Mouse (Mus musculus) urinary bladder, adult 18-20 months (tissue): ENCODE measurements at regions not wholly inside any gene's neighbourhood (a gene's known extent, or its start where the extent isn't known, plus 50 kb on each side); places are given as distances from the start of the nearest gene placed in this dataset.

Experiments used
- DNase-seq, 2 experiments: peaks; one replicate each; pipeline ENCODE4 v3.0.0; 2022; ENCODE audit warnings: low spot score in 2 of 2, mixed read lengths in 2 of 2

DNA sequence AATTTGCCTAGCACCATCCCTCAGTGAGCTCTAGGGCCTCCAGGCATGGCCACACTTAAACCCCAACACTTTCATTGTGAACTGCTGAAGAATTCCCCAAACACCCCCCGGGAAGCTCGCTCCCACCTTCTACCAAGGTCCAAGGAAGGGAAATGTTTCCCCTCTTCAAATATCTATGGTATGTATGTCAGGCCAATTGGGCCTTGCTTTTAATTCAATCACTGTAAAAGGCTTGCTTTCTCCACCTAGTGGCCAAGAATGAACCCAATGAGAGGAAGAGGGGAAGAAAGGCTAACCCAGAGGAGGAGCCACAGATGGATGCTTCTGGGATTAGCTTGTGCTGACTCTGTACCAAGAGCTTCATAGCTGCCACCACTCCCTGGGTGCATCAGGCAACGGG lies 336.3 kb upstream of the Tgfbr2 start:
- no peak for DNase-seq

DNA sequence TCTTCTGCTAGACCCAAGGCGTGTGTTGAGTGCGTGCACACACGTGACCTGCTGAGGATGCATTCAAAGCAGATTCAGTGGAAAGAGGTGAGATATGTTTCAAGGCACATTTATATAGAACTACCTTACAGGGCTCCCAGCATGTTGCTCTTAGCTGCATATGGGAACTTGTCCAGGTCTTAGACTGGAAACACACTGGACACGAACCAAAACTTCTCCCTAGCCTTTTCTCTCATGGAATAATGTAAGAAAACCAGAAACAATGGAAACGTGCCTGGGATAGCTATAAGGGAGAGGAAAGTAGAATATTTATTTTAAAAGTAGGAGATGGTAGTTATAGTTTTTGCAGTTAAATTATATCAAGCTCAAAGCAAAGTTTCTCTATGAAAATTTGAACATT lies 332.6 kb upstream of the Tgfbr2 start:
- DNase-seq: no peak

DNA sequence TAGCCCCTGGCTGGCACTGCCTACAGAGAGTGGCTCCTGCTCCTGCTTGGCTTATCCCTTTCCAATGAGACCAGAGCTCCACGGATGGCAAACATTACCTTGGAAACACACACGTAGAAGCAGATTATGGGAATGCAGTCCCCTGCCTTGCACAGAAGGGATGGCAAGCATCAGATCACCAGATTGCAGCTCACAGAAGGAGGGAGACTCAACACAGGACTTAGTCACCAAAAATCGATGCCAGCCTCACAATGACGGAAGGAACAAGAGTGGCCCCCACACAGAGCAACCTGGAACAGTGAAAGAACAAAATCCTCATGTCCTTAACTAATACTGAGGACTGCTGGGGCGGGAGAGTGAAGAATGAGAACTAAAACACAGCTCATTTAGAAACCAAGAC lies 327.7 kb upstream of the Tgfbr2 start:
- DNase-seq: no peak

DNA sequence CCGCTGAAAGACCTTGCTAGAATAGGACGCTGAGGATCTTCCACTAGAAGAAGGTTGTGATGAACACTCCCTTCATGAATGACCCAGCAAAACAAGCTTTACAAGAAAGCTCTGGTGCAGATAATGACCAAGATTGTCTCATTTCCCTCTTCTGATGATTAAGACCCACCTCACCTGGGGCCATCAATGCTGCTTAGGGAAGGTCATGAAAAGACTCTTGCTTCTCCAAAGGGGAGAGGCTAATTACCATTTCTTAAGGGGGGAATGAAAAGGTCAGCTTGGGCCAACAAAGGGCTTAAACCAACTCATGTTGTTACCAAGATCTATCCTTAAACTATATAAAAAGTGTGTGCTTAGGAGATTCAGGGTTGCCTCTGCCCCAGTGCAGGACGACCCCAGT lies 325.8 kb upstream of the Tgfbr2 start:
- DNase-seq: no peak

DNA sequence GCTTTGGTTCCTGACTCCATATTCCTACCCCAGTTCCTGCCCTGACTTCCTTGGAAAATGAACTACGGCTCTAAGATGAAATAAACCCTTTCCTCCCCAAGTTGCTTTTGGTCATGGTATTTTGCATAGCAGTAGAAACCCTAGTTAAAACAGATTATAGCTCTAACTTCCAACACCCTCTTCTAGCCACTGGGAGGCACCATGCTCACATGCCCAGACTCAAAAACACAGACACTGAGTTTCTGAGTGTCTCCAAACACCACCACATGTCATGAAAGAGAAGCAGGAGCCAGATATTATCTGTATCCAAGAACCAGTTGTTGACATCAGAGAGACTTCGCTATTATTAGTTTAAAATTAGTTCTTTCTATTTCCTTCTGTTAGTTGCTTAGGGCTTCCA lies 316.1 kb upstream of the Tgfbr2 start:
- DNase-seq: no peak

DNA sequence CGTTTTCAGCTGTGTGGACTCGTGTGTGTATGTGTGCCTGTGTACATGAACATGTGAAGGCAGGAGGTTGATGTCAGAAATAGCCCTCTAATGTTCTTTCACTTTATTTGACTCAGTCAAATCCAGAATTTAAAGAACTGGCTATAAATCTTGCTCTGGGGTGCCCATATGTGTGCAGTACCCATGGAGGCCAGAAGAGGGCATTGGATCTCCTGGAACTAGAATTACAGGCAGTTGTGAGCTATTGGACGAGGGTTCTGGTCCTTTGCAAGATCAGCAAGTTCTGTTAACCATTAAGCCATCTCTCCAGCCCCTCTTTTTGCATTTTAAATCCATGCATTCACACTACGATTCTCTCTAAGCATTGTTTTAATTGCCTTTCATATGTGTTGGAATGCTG lies 314.6 kb upstream of the Tgfbr2 start:
- no peak for DNase-seq

DNA sequence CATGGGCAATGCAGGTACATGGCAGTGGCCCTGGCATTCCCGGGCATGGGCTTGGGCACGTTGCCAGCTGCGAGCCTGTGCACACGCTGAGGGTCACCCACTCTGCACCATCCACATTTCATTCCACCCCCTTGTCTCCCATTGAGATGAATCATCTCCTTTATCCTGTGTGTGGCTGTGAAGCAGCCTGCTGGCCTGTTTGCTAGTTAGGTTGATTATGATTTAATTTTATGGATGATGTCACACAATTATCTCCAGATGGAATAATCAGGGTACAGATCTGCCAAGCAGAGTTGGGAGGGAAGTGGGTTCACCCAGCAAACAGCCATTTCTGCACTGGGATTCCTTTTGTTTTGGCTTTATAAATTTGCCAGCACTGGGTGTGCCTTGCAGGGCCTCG lies 314.1 kb upstream of the Tgfbr2 start:
- no peak for DNase-seq

DNA sequence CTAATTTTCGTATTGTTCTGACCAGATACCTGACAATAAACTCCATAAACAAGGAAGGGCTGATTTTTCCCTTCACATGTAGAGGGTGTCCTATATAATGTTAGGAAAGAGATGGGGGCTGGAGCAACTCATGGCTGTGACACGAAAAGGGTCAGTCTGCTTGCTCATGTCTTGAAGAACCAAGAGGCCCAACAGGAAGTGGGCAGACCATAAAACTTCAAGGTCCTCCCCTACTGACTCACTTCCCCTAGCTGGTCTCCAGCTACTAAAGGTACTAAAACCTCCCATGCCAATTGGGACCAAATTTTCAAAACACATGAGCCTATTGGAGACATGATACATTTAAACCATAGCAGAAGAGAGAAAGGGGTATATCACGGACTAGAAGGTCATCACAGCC lies 302.1 kb upstream of the Tgfbr2 start:
- no peak for DNase-seq

DNA sequence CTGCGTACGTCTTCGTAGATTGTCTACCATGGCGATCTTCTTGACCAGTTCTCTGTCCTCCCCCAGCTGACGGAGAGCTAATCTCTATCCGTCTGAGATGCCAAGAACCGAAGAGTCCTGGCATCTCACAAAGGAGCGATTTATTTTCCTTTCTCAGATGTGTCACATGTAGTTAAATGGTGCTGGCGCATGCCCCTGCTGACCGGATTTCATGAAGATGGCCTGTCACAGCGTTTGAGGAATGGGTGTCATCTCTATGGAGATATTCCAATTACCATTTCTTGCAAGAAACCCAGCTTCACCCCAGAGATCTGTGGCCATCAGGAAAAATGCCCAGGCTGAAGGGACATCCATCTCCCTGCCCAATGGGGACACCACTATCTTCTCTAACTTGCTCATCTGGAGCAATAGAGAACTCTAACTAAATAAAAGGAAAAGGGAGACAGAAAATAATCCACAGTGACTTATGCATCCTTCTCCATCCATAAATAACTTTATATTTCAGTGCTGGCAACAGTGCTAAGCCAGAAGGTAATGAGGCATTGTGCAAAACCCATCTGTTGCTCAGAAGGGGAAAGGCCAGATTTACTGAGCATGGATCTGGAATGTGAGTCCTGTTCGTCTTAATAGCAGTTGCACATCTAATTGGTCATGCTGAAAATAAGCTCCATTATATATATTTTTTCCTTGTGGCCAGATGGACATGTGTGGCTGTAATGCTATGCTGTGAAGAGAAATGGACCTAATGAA lies 300.2 kb upstream of the Tgfbr2 start:
- no peak for DNase-seq

DNA sequence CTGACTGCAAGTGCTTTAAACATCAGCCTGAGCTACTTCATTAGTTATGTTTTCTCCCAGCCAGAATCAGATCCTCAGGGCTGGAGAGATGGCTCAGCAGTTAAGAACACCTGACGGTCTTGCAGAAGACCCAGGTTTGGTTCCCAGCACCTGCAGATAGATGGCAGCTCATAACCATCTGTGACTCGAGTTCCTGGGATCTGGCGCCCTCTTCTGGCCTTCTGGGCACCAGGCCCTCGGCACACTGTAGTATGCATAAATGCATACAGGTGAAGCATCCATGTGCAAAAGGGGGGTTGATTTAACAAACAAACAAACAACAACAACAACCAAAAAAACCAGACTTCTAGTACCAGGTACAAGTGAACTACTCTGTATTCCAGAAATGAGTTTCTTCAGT lies 297.7 kb upstream of the Tgfbr2 start:
- DNase-seq: no peak

DNA sequence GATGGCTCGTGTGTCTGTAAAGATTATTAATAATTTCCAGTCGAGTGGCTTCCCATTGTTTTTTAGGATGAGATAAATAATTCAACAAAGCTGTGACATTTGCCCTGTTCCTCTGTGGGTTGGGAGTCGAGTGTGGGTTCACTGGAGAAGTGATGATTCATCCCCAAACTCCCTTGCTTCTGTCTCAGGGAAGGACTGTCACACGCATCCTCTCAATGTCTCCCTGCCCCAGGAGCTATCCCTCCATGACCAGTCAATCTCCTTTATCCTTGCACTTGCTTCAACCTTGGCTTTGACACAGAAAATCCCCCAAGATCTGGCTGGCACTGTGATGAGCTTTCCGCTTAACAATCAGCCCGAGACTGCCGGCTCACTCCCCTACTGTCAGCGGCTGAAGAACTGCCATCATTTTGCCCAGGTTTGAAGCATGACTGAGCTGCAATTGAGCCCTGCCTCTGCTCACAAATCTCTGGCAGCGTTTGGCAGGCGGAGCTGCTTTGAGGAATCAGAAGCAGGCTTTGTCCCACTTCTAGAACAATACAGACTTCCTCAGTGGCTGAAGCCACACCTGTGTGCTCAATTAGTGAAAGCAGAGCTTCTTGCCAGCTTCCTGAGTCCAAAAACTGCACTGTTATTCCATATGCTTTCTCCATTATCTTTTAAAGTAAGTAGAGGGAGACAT lies 293.6 kb upstream of the Tgfbr2 start:
- no peak for DNase-seq

DNA sequence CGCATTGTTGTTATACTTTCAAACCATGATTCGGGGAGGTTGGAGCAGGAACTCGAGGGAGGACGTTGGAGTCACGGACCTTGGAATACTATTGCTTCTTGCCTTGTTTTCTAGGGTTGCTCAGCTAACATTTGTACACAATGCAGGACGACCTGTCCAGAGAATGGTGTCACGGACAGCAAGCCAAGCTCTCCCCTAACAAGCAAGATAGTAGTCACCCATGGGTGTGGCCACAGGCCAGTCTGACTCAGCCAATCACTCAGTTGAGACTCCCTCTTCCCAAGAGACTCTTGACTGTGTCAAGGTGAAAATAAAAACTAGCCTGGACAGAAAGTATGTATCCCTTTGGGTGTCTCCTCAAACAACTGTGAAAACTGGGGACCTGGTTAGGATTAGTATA lies 291.2 kb upstream of the Tgfbr2 start:
- no peak for DNase-seq

DNA sequence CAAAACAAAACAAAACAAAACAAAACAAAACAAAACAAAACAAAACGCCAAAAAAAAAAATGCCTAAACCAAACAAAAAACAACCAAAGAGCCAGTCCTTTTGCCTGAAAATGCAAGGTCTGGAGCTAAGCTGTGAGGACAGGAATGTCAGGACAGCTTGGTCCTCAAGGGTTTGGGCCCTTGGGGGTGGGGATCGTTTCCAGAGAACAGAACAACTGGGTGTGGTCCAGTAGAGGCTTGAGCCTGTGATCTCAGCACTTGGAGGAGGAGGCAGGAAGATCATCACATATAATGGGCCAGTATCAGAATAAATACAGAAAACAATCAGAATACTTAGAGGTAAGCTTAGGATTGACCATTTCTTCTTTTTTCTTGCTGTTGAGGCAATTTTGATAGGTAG lies 289.5 kb upstream of the Tgfbr2 start:
- DNase-seq: no peak

DNA sequence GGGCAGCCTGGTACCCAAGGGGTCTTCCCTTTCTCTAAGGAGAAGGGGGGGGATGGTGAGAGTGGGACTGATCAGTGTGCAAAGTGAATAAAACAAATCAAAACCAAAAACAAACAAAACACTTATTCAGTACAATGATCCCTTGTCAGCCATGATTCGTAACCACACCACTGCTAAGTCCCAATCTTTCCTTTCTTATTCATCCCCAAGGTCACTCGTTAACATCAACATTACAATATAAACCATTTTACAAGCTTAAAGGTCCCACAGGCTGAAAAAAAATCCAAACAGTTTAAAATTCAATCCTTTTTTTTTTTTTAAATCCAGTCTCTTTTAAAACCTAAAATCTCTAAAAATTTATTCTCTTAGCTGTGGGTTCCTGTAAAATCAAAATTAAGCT lies 287.1 kb upstream of the Tgfbr2 start:
- DNase-seq: no peak

DNA sequence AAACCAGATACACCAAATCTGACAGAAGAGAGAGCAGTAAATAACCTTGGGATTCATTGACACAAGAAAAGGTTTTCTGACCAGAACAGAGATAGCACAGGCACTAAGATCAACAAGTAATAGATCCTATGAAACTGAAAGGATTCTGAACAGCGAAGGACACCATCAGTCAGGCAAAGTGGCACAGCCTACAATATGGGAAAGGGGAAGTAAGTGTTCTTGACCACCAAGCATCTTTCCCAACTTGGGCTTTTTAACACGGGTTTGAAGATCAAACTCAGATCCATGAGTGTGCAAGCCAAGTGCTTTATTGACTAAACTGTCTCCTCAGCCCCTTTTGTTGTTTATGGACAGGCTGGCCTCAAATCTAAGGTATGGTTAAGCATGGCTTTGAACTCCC lies 284.9 kb upstream of the Tgfbr2 start:
- no peak for DNase-seq

DNA sequence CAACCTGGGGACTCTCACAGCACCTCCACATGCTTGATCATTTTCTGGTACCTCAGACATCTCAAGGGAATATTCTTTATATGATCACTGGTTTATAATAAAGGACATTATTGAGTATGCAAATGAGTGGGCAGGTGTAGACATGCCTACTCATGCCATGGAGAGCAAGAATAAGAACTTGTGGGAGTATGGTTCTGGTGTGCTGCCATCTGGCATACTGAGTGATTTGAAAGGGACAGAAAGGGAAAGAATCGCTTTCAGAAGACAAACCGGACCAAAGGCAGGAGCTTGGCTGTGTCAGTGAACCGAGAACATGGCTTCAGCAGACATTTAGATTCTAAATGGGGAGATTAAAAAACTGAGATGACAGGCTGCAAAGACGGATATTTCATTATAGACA lies 276.9 kb upstream of the Tgfbr2 start:
- no peak for DNase-seq

DNA sequence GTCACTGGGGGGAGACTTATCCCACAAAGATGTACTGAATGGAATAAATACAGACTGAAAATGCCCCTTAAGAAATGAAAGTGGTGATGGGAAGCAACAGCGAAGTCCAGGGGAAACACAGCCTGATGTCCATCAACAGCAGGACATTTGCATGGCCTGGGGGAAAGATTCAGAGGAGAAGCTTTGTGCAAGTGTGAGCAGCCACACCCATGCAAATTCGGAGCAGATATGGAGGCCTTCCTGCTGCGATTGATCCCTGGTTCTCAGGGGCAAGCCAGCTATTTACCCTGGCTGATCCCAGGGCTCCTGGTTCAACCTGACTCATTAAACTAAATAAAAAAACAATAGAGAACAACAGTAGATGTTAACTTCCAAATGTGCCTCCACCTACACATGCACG lies 275.7 kb upstream of the Tgfbr2 start:
- no peak for DNase-seq

DNA sequence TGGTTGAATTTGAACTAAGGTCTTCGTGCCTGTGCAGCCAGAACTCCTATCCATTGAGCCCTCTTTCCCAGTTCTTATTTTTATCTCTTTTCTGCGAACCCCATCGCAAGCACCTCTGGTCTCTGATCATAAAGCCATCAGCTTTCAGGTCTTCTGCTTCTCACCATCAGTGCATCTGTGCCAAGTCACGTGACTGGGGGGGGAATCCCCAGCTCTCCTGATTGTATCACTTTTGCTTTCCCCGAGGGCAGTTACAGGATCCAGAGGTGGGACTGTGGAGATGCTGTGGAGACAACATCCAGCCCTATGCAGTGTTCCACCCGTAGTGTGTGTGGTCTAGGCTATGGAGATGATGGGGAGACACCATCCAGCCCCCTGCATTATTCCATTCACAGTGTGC lies 272.6 kb upstream of the Tgfbr2 start:
- no peak for DNase-seq

DNA sequence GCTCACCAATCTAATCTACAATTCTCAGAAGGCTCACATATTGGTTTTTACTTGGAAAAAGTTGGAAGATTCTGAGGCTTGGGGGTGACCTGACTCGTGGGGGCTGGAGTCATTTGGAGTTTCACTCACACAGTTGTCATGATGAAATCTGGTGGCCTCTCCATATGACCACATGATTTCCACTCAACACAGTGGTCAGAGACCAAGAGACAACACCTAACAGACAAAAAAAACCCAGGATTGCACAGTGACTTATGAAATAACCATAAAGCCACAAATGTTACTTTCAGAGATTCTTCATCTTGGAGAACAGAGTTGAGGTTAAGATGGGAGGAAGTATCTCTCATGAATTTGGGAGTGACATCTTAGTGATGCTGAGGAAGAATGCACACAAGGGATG lies 263.4 kb upstream of the Tgfbr2 start:
- no peak for DNase-seq

DNA sequence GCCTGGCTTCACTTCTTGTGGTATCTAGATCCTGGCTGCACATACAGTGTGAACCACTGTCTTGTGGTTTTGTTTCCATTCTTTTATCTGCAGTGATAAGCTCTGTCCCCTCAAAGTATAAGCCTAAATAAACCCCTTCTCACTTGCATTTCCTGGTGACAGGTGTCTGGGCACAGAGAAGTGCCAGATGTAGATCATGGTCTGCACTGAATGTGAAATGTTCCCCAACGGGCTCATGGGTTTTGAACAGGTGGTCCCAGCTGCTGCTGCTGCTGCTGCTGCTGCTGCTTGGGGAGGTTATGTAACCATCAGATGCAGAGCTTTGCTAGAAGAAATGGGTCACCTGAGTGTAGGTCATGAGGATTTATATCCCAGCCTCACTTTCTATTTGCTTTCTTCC lies 259.3 kb upstream of the Tgfbr2 start:
- no peak for DNase-seq

DNA sequence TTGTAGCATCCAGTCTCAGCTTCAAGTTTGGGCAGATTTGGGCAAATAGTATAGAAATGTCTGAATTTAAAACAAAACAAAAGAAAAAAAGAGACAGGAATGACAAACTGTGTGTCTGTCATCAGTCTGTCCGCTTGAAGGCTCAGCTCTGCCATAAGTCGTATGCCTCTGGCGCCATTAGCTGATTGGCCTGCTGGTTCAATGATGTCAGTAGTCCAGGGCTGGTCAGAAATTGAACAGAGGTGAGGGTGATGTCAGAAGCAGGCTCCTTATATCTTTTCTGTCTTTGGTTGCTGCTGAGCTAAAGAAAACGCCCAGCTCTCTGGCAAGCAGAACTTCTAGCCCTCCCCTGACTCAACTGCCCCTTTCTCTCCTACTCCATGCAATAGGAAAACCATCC lies 253.9 kb upstream of the Tgfbr2 start:
- DNase-seq: no peak

DNA sequence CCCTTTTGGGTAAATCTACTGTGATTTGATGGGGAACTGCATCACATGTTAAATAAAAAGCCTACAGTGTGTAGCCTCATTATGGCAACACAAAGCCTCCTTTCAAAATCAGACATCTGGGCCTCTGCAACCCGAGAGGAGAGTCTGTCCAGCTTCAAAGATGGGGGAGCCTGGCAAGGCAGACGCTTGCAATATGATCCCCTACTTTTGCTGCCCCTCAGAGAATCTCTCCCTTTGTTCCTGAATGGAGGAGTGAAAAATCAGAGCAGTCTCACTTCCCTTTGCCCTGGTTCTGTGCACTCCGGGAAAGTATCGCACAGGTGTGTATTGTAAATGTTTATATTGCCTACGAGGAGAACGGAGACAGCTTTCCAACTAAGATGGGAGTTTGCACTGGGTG lies 253.3 kb upstream of the Tgfbr2 start:
- DNase-seq: no peak

DNA sequence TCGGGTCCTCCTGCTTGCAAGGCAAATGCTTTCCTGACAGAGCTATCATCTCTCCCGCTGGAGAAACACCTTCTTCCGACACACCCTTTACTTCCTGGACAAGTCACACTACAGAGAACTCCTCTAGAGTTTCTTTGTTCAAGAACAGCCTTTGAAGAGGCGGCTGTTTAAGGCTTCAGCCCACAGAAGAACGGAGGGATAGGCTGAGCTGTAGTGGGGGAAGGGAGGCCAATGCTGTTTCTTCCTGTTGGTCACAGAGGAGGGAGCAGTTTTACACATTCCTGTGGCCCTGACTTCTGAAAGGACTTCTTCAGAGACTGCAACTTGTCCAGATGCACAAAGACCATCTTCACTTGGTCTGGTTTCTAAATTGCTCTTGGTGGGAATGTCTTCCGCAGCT lies 252.1 kb upstream of the Tgfbr2 start:
- no peak for DNase-seq
